Mouse (Mus musculus) liver, embryonic 12.5 days (tissue): ENCODE data around the gene Adamts15. TPM values are rescaled to one million over a fixed set of nuclear protein-coding genes. Genes with fewer than 3 reads are reported as not detected.

Experiments used
- ATAC-seq: fragments of 200-750 bp; cut with Nextera tagmentation; 2 replicates; pipeline ENCODE4 v1.8.0; 2017; ENCODE audit warnings: moderate number of reproducible peaks, mild to moderate bottlenecking, moderate library complexity
- H3K27ac ChIP-seq: fragments of 300-500 bp; sonication (generic); 2 replicates; pipeline ENCODE4 v1.5.1; 2016; ENCODE audit warnings: mild to moderate bottlenecking
- H3K27me3 ChIP-seq: fragments of 300-500 bp; sonication (generic); replicated peaks from 2 replicates; pipeline ENCODE4 v1.6.1; 2016; ENCODE audit warnings: mild to moderate bottlenecking, moderate library complexity
- H3K36me3 ChIP-seq: fragments of 300-500 bp; sonication (generic); 2 replicates; pipeline ENCODE4 v1.6.1; 2016; ENCODE audit warnings: mild to moderate bottlenecking, moderate library complexity
- H3K4me1 ChIP-seq: fragments of 300-500 bp; sonication (generic); 2 replicates; pipeline ENCODE4 v1.6.1; 2016
- H3K4me2 ChIP-seq: fragments of 300-500 bp; sonication (generic); 2 replicates; pipeline ENCODE4 v1.6.1; 2016; ENCODE audit warnings: mild to moderate bottlenecking, moderate library complexity
- H3K4me3 ChIP-seq: fragments of 300-500 bp; sonication (generic); 2 replicates; pipeline ENCODE4 v1.5.1; 2016; ENCODE audit warnings: mild to moderate bottlenecking, moderate library complexity
- H3K9ac ChIP-seq: fragments of 300-500 bp; sonication (generic); 2 replicates; pipeline ENCODE4 v1.6.1; 2016; ENCODE audit warnings: mild to moderate bottlenecking, moderate library complexity
- H3K9me3 ChIP-seq: fragments of 300-500 bp; sonication (generic); replicated peaks from 2 replicates; pipeline ENCODE4 v1.6.1; 2016; ENCODE audit warnings: mild to moderate bottlenecking, moderate library complexity
- WGBS: fragments of 180-500 bp; shearing (Covaris S2); methylation state at CpG from one replicate; pipeline ENCODE4 v1.1.7; 2016; ENCODE audit not compliant: insufficient replicate concordance; 5-methylcytosine and 5-hydroxymethylcytosine counted together
- polyA plus RNA-seq: library from polyadenylated mRNA; unstranded; fragments of >200 nt; fragmentation: Nextera tagmentation; extraction: Ambion mirVana; gene quantifications from 2 replicates; pipeline ENCODE4 v1.2.1, GENCODE M21; 2016

Adamts15 gene
- polyA plus RNA-seq, 1 experiment from 2014 or later = 0.99 TPM

- no peak overlapping the region for H3K4me3 ChIP-seq
- H3K36me3 ChIP-seq = no peaks in the 10 kb centered on the region
- H3K9ac ChIP-seq = no peak overlapping the region
- peaks cover 4% of the 10 kb centered on the region; the same call in 1 of the 2 replicates for H3K4me1 ChIP-seq
- ATAC-seq = no peak
- H3K4me2 ChIP-seq = no peak overlapping the region
- H3K27me3 ChIP-seq = peaks cover 78% of the 10 kb centered on the region
- no peak overlapping the region for H3K27ac ChIP-seq
- 31% methylated on average over 1 of the region's 1 CpGs for WGBS
- H3K9me3 ChIP-seq = no peaks in the 10 kb centered on the region
These were observed 23.0 kb upstream of the Adamts15 start for GRCm38 (mm10) chr9:30945276-30945675.

- H3K9me3 ChIP-seq = no peaks in the 10 kb centered on the region
- H3K4me3 ChIP-seq = no peak overlapping the region
- H3K36me3 ChIP-seq = no peaks in the 10 kb centered on the region
- H3K27me3 ChIP-seq = peaks cover 81% of the 10 kb centered on the region
- 13% methylated on average over 1 of the region's 1 CpGs for WGBS
- ATAC-seq = no peak
- H3K4me1 ChIP-seq = peaks cover 4% of the 10 kb centered on the region; the same call in 1 of the 2 replicates
- no peak overlapping the region for H3K4me2 ChIP-seq
- no peak overlapping the region for H3K9ac ChIP-seq
- no peak overlapping the region for H3K27ac ChIP-seq
These were observed 22.0 kb upstream of the Adamts15 start for GRCm38 (mm10) chr9:30944234-30944633.

GRCm38 (mm10) chr9:30943341-30943740, 21.1 kb upstream of the Adamts15 start:
- Histone ChIP-seq H3K36me3 (no peaks in the 10 kb centered on the region), H3K4me3 (peak overlapping the region; percentile 45; the same call in 1 of the 2 replicates), H3K9me3 (no peaks in the 10 kb centered on the region), H3K4me2 (peak overlapping the region; percentile 72), H3K27ac (no peak overlapping the region), H3K4me1 (peaks cover 4% of the 10 kb centered on the region; the same call in 1 of the 2 replicates), H3K27me3 (peaks cover 87% of the 10 kb centered on the region), H3K9ac (no peak overlapping the region)
- WGBS = 3% methylated on average over 14 of the region's 14 CpGs
- no peak for ATAC-seq

GRCm38 (mm10) chr9:30942512-30943313, 20.5 kb upstream of the Adamts15 start, which contains the start of gene Adamts8:
Gene Adamts8, plus strand, starts transcription at chr9:30942562.
- under 1% methylated on average over 86 of the region's 96 CpGs for WGBS
- no peak for ATAC-seq
- peak within 1 kb of the TSS; percentile 72 for H3K4me2 ChIP-seq
- no peak within 1 kb of the TSS for H3K9ac ChIP-seq
- H3K27ac ChIP-seq = no peak within 1 kb of the TSS
- peaks cover 4% of the 10 kb centered on the region; the same call in 1 of the 2 replicates for H3K4me1 ChIP-seq
- peak within 1 kb of the TSS; percentile 45 for H3K4me3 ChIP-seq
- H3K9me3 ChIP-seq = no peaks in the 10 kb centered on the region
- H3K36me3 ChIP-seq = no peaks in the 10 kb centered on the region
- H3K27me3 ChIP-seq = peaks cover 83% of the 10 kb centered on the region

GRCm38 (mm10) chr9:30940328-30940727, 18.1 kb upstream of the Adamts15 start:
- Histone ChIP-seq H3K36me3 (no peaks in the 10 kb centered on the region), H3K9ac (no peak overlapping the region), H3K4me2 (no peak overlapping the region), H3K4me1 (peaks cover 4% of the 10 kb centered on the region; the same call in 1 of the 2 replicates), H3K27ac (no peak overlapping the region), H3K9me3 (no peaks in the 10 kb centered on the region), H3K27me3 (peaks cover 61% of the 10 kb centered on the region), H3K4me3 (no peak overlapping the region)
- 7% methylated on average over 6 of the region's 6 CpGs for WGBS
- ATAC-seq = no peak

GRCm38 (mm10) chr9:30936674-30937438, 14.6 kb upstream of the Adamts15 start:
- Histone ChIP-seq H3K9ac (no peak overlapping the region), H3K4me2 (no peak overlapping the region), H3K4me1 (no peaks in the 10 kb centered on the region), H3K27ac (no peak overlapping the region), H3K4me3 (no peak overlapping the region), H3K27me3 (peaks cover 28% of the 10 kb centered on the region), H3K36me3 (no peaks in the 10 kb centered on the region), H3K9me3 (no peaks in the 10 kb centered on the region)
- ATAC-seq = no peak
- 26% methylated on average over 9 of the region's 9 CpGs for WGBS

- H3K4me1 ChIP-seq = no peaks in the 10 kb centered on the region
- no peak overlapping the region for H3K4me3 ChIP-seq
- ATAC-seq = no peak
- H3K36me3 ChIP-seq = no peaks in the 10 kb centered on the region
- H3K27me3 ChIP-seq = peaks cover 12% of the 10 kb centered on the region
- 56% methylated on average over 6 of the region's 6 CpGs for WGBS
- H3K9me3 ChIP-seq = no peaks in the 10 kb centered on the region
- no peak overlapping the region for H3K9ac ChIP-seq
- H3K4me2 ChIP-seq = no peak overlapping the region
- H3K27ac ChIP-seq = no peak overlapping the region
These were observed 12.6 kb upstream of the Adamts15 start for GRCm38 (mm10) chr9:30934827-30935226.

GRCm38 (mm10) chr9:30932346-30932745, 10.1 kb upstream of the Adamts15 start:
- Histone ChIP-seq H3K4me2 (no peak overlapping the region), H3K36me3 (no peaks in the 10 kb centered on the region), H3K4me3 (no peak overlapping the region), H3K27ac (no peak overlapping the region), H3K9me3 (no peaks in the 10 kb centered on the region), H3K9ac (no peak overlapping the region), H3K4me1 (no peaks in the 10 kb centered on the region), H3K27me3 (peaks cover 3% of the 10 kb centered on the region; the same call in 1 of the 2 replicates)
- no peak for ATAC-seq
- 52% methylated on average over 4 of the region's 4 CpGs for WGBS

- no peak overlapping the region for H3K27ac ChIP-seq
- H3K36me3 ChIP-seq = no peaks in the 10 kb centered on the region
- H3K9ac ChIP-seq = no peak overlapping the region
- H3K27me3 ChIP-seq = peaks cover under 1% of the 10 kb centered on the region; the same call in 1 of the 2 replicates
- no peak for ATAC-seq
- WGBS = 58% methylated on average over 2 of the region's 2 CpGs
- no peak overlapping the region for H3K4me3 ChIP-seq
- no peaks in the 10 kb centered on the region for H3K9me3 ChIP-seq
- no peaks in the 10 kb centered on the region for H3K4me1 ChIP-seq
- no peak overlapping the region for H3K4me2 ChIP-seq
These were observed 6.5 kb upstream of the Adamts15 start for GRCm38 (mm10) chr9:30928759-30929158.

GRCm38 (mm10) chr9:30921261-30922103, 770 bp downstream of the Adamts15 start:
- peaks cover 44% of the 10 kb centered on the region for H3K27me3 ChIP-seq
- 5% methylated on average over 56 of the region's 56 CpGs for WGBS
- no peaks in the 10 kb centered on the region for H3K9me3 ChIP-seq
- no peak overlapping the region for H3K9ac ChIP-seq
- no peaks in the 10 kb centered on the region for H3K36me3 ChIP-seq
- no peak overlapping the region for H3K27ac ChIP-seq
- H3K4me3 ChIP-seq = peak overlapping the region; percentile 45
- ATAC-seq = no peak
- H3K4me1 ChIP-seq = no peaks in the 10 kb centered on the region
- H3K4me2 ChIP-seq = peak overlapping the region; percentile 62

GRCm38 (mm10) chr9:30920736-30921135, 1.5 kb downstream of the Adamts15 start:
- 13% methylated on average over 6 of the region's 6 CpGs for WGBS
- Histone ChIP-seq H3K36me3 (no peaks in the 10 kb centered on the region), H3K27me3 (peaks cover 44% of the 10 kb centered on the region), H3K4me2 (no peak overlapping the region), H3K9me3 (no peaks in the 10 kb centered on the region), H3K27ac (no peak overlapping the region), H3K4me1 (no peaks in the 10 kb centered on the region), H3K4me3 (no peak overlapping the region), H3K9ac (no peak overlapping the region)
- ATAC-seq = no peak
